Mouse (Mus musculus): ENCODE results near the gene Glg1. TPM values are rescaled to one million over a fixed set of nuclear protein-coding genes. Genes with fewer than 3 reads are reported as not detected.
"Not testable (repeated sequence)": the region's sequence is repeated elsewhere in the genome, so short reads cannot be mapped to it uniquely, and the experiment has no call there.

Glg1 gene
- polyA plus RNA-seq, 1 experiment from 2014 or later, result 75.3 TPM

DNA sequence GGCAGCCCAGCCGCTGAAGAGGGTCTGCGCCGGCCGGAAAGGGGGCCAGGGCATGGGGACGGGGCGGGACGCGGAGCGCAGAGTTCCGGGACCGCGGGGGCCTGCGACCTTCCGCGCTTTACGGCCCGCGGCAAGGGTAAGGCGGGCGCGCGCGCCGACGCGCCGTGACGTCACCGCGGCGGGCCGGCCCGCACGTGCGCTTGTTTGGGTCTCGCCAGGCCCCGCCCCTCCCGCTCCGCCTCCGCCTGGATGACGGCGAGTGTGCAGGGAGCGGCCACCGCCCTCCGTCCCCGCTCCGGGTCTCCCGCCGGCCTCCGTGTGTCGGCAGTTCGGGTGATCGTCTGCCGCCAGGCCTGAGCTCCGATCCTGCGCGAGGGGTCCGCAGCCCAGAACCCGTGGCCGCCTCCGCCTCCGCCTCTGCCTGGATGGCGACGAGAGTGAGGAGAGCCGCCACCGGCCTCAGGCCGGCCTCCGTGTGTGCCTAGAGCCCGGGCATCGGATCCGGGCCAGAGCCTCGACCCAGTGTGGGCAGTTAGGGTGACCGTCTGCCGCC lies 113.5 kb downstream of the Glg1 start:
- peak overlapping the region; percentile 60 for H3K4me3 ChIP-seq (ENCODE audit: low read depth, low read length)
- H3K9me3 ChIP-seq (ENCODE audit: control insufficient read depth, low read length); H3K36me3 ChIP-seq (ENCODE audit: control insufficient read depth, insufficient read depth, low read length); H3K4me1 ChIP-seq (replicated peaks; ENCODE audit: control insufficient read depth, insufficient read depth, low read length); H3K27me3 ChIP-seq (ENCODE audit: control insufficient read depth, insufficient read depth, low read length): not testable (repeated sequence)
- H3K4me2 ChIP-seq (replicated peaks; ENCODE audit: low read depth, low read length), result peak overlapping the region; percentile 70
- H3K9ac ChIP-seq (ENCODE audit: low read depth, low read length), result peak overlapping the region; percentile 61; the same call in 1 of the 2 replicates
- peak overlapping the region; percentile 13; the same call in 1 of the 2 replicates for H3K27ac ChIP-seq (ENCODE audit: low read depth, low read length)
- peak; percentile 93 for DNase-seq (ENCODE audit: low spot score)
- WGBS, result under 1% methylated on average over 45 of the region's 74 CpGs
- peak; percentile 96 for ATAC-seq (ENCODE audit: low FRiP score)

DNA sequence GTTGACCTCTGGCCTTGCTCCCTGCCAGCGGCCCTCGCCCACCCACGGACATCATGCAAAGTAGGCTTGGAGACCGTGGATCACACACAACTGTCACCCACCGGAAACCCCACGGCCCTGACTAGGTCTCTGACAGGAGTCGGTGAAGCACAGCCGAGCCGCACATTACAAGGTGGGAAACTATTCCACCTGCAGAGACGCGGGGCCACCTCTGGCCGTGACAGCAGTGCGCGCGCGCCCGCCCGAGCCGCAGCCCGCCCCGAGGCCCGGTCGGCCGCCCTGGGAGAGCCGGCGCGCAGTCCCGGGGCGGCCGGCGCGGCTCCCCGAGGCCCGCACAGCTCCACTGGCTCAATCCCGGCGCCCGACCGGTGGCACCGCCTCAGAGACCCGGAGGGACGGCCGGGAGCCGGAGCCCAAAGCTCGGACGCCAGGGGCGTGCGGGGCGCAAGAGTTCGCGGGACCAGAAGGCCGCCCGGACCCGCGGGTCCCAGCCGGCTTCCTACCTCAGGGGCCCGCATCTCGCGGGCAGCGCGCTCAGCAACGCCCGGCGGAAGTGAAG lies 114.0 kb downstream of the Glg1 start:
- H3K27ac ChIP-seq (ENCODE audit: low read depth, low read length); H3K36me3 ChIP-seq (ENCODE audit: control insufficient read depth, insufficient read depth, low read length); H3K4me1 ChIP-seq (replicated peaks; ENCODE audit: control insufficient read depth, insufficient read depth, low read length); H3K27me3 ChIP-seq (ENCODE audit: control insufficient read depth, insufficient read depth, low read length); H3K9me3 ChIP-seq (ENCODE audit: control insufficient read depth, low read length); ATAC-seq (ENCODE audit: low FRiP score): not testable (repeated sequence)
- WGBS, result under 1% methylated on average over 48 of the region's 63 CpGs
- Histone ChIP-seq H3K4me3 (ENCODE audit: low read depth, low read length) (peak overlapping the region; percentile 60), H3K9ac (ENCODE audit: low read depth, low read length) (peak overlapping the region; percentile 58; the same call in 1 of the 2 replicates), H3K4me2 (replicated peaks; ENCODE audit: low read depth, low read length) (peak overlapping the region; percentile 55)
- peak; percentile 34 for DNase-seq (ENCODE audit: low spot score)

DNA sequence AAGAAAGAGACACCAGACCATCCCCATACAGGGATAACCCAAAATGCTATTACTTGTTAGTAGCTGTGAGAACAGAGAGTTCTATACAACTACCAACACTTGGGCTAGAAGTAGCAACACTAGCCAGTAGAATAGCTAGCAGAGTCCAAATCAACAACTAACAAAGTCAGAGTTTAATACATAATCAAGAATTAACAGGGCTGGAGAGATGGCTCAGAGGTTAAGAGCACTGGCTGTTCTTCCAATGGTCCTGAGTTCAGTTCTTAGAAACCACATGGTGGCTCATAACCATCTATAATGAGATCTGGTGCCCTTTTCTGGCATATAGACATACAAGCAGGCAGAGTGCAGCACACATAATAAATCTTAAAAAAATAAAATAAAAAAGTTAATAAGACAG lies 116.5 kb downstream of the Glg1 start:
- no peaks in the 10 kb centered on the region for H3K36me3 ChIP-seq (ENCODE audit: control insufficient read depth, insufficient read depth, low read length)
- H3K27me3 ChIP-seq (ENCODE audit: control insufficient read depth, insufficient read depth, low read length), result no peaks in the 10 kb centered on the region
- no peaks in the 10 kb centered on the region for H3K9me3 ChIP-seq (ENCODE audit: control insufficient read depth, low read length)
- ATAC-seq (ENCODE audit: low FRiP score) (no peak), DNase-seq (ENCODE audit: low spot score) (no peak)
- H3K4me2 ChIP-seq (replicated peaks; ENCODE audit: low read depth, low read length), result no peak overlapping the region
- no peaks in the 10 kb centered on the region for H3K4me1 ChIP-seq (replicated peaks; ENCODE audit: control insufficient read depth, insufficient read depth, low read length)
- no peak overlapping the region for H3K27ac ChIP-seq (ENCODE audit: low read depth, low read length)
- H3K9ac ChIP-seq (ENCODE audit: low read depth, low read length), result no peak overlapping the region
- no peak overlapping the region for H3K4me3 ChIP-seq (ENCODE audit: low read depth, low read length)

DNA sequence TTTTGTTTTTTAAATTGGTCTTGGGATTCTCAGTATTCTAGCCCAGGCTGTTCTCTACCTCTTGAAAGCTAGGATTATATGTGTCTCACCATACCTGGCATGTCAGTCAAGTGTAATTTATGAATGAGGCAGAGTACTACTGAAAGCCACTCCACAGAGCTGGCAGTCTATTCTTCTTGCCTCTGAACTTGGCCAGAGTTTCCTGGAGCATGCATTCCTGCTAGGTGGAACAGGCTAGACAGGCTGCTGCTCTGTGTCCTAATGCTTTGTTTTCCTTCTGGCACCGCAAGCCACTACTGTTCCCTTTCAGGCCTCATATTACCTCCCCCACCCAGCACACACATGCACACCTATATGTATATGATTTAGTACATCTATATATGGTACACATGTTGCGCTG lies 128.3 kb downstream of the Glg1 start:
- H3K27ac ChIP-seq (ENCODE audit: low read depth, low read length), result no peak overlapping the region
- 0 out of 2 replicates have a peak, but pooled peaks cover 2% of the 10 kb centered on the region for H3K36me3 ChIP-seq (ENCODE audit: control insufficient read depth, insufficient read depth, low read length)
- no peak for ATAC-seq (ENCODE audit: low FRiP score)
- 94% methylated on average over 2 of the region's 2 CpGs for WGBS
- no peaks in the 10 kb centered on the region for H3K9me3 ChIP-seq (ENCODE audit: control insufficient read depth, low read length)
- H3K4me2 ChIP-seq (replicated peaks; ENCODE audit: low read depth, low read length), result no peak overlapping the region
- DNase-seq (ENCODE audit: low spot score), result no peak
- H3K27me3 ChIP-seq (ENCODE audit: control insufficient read depth, insufficient read depth, low read length), result no peaks in the 10 kb centered on the region
- H3K4me1 ChIP-seq (replicated peaks; ENCODE audit: control insufficient read depth, insufficient read depth, low read length), result no peaks in the 10 kb centered on the region
- no peak overlapping the region for H3K9ac ChIP-seq (ENCODE audit: low read depth, low read length)
- no peak overlapping the region for H3K4me3 ChIP-seq (ENCODE audit: low read depth, low read length)

DNA sequence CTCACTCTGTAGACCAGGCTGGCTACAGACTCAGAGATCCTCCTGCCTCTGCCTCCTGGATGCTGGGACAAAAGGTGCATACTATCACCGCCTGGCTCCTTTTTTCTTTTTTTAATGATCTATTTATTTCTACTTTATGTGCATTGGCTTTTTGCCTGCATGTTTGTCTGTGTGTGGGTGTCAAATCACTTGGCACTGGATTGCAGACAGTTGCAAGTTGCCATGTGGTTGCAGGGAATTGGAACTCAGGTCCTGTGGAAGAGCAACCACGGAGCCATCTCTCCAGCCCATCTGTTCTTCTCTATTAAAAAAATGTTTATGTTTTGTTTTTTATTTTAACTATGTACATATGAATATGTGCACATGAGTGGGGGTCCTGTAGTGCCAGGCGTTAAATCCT lies 139.5 kb downstream of the Glg1 start:
- ATAC-seq (ENCODE audit: low FRiP score) (no peak), DNase-seq (ENCODE audit: low spot score) (no peak)
- H3K27ac ChIP-seq (ENCODE audit: low read depth, low read length), result no peak overlapping the region
- no peak overlapping the region for H3K9ac ChIP-seq (ENCODE audit: low read depth, low read length)
- no peak overlapping the region for H3K4me2 ChIP-seq (replicated peaks; ENCODE audit: low read depth, low read length)
- H3K27me3 ChIP-seq (ENCODE audit: control insufficient read depth, insufficient read depth, low read length), result no peaks in the 10 kb centered on the region
- H3K4me1 ChIP-seq (replicated peaks; ENCODE audit: control insufficient read depth, insufficient read depth, low read length), result no peaks in the 10 kb centered on the region
- WGBS, result 91% methylated on average over 3 of the region's 3 CpGs
- H3K4me3 ChIP-seq (ENCODE audit: low read depth, low read length), result no peak overlapping the region
- no peaks in the 10 kb centered on the region for H3K9me3 ChIP-seq (ENCODE audit: control insufficient read depth, low read length)
- peaks cover 4% of the 10 kb centered on the region; the same call in 1 of the 2 replicates for H3K36me3 ChIP-seq (ENCODE audit: control insufficient read depth, insufficient read depth, low read length)

DNA sequence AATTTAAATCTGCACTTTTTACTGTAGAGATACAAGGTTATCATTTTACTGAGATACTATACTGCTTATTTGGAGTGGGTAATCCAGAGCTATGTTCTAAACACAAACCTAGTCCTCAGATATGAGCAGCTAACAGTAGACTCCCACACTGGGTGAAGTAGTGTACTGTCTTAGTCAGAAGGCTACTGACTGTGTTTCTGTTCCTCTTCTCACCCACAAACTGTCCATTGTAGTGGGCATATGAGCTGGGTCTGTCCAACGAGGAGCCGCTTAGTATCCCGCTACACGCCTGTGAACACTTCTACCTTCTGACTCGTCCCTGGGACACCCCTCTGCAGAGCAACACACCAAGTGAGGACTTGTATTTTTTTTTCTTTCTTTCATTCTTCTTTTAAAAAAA lies 144.1 kb downstream of the Glg1 start:
- H3K36me3 ChIP-seq (ENCODE audit: control insufficient read depth, insufficient read depth, low read length), result no peaks in the 10 kb centered on the region
- H3K4me2 ChIP-seq (replicated peaks; ENCODE audit: low read depth, low read length), result no peak overlapping the region
- DNase-seq (ENCODE audit: low spot score) (no peak), ATAC-seq (ENCODE audit: low FRiP score) (no peak)
- H3K27me3 ChIP-seq (ENCODE audit: control insufficient read depth, insufficient read depth, low read length), result no peaks in the 10 kb centered on the region
- H3K9ac ChIP-seq (ENCODE audit: low read depth, low read length), result no peak overlapping the region
- H3K9me3 ChIP-seq (ENCODE audit: control insufficient read depth, low read length), result no peaks in the 10 kb centered on the region
- H3K27ac ChIP-seq (ENCODE audit: low read depth, low read length), result no peak overlapping the region
- no peak overlapping the region for H3K4me3 ChIP-seq (ENCODE audit: low read depth, low read length)
- 95% methylated on average over 5 of the region's 5 CpGs for WGBS
- no peaks in the 10 kb centered on the region for H3K4me1 ChIP-seq (replicated peaks; ENCODE audit: control insufficient read depth, insufficient read depth, low read length)

Other genes starting within 250 kb of the Glg1 start
- 6.0 and 7.2 TPM in 2 replicates for gene Ddx19b, start 227.5 kb downstream of the Glg1 start, polyA plus RNA-seq (2014; fragmentation: Nextera tagmentation; extraction: Ambion mirVana)
- gene Aars, start 226.1 kb downstream of the Glg1 start, polyA plus RNA-seq (2014; fragmentation: Nextera tagmentation; extraction: Ambion mirVana), result 64.5 and 74.6 TPM in 2 replicates
- 15.0 and 21.6 TPM in 2 replicates for gene Exosc6, start 202.9 kb downstream of the Glg1 start, polyA plus RNA-seq (2014; fragmentation: Nextera tagmentation; extraction: Ambion mirVana)
- gene Clec18a, start 166.8 kb downstream of the Glg1 start, polyA plus RNA-seq (2014; fragmentation: Nextera tagmentation; extraction: Ambion mirVana), result 0.52 and 0.88 TPM in 2 replicates
- gene Pdpr, start 164.6 kb downstream of the Glg1 start, polyA plus RNA-seq (2014; fragmentation: Nextera tagmentation; extraction: Ambion mirVana), result 5.2 and 6.4 TPM in 2 replicates
- gene Rfwd3, start 41.0 kb upstream of the Glg1 start, polyA plus RNA-seq (2014; fragmentation: Nextera tagmentation; extraction: Ambion mirVana), result 64.5 and 84.4 TPM in 2 replicates
- gene Mlkl, start 79.0 kb upstream of the Glg1 start, polyA plus RNA-seq (2014; fragmentation: Nextera tagmentation; extraction: Ambion mirVana), result 0.14 and 1.3 TPM in 2 replicates
- gene Fa2h, start 134.6 kb upstream of the Glg1 start, polyA plus RNA-seq (2014; fragmentation: Nextera tagmentation; extraction: Ambion mirVana), result 0.15 TPM in 1 of 2 replicates, not detected in the other